Comparison of ENCODE assay signal across 31 mouse cellular contexts in genomic region chr11:86644553-86644952, GRCm38 (mm10).
"Had no signal": no experiment of that assay in that cellular context is flagged by ENCODE, and none has a peak within 500 bp of the region (broad histone marks: within the 10 kb centered on the region; RNA-seq: fewer than 3 reads in every experiment).

No protein-coding gene starts in this region.

- H3K27ac ChIP-seq: heart, embryonic 13.5 days; heart, embryonic 15.5 days; hindbrain, embryonic 10.5 days; hindbrain, embryonic 12.5 days; hindbrain, embryonic 13.5 days; hindbrain, embryonic 14.5 days; hindbrain, embryonic 15.5 days; hindbrain, postnatal 0 days; intestine, embryonic 15.5 days; kidney, embryonic 15.5 days; kidney, postnatal 0 days; layer of hippocampus, adult 2 months; left cerebral cortex, adult 2 months had no signal

- DNase-seq: heart, postnatal 10 days; heart, postnatal 14 days; heart, postnatal 36 days; heart, postnatal 4 days; kidney, adult 11 months; kidney, adult 18-20 months; kidney, adult 2 months; kidney, adult 8-10 months; kidney, adult 9 months; kidney, postnatal 10 days; kidney, postnatal 14 days; kidney, postnatal 25 days; kidney, postnatal 36 days; kidney, postnatal 4 days; layer of hippocampus, adult 9-11 months; layer of hippocampus, postnatal 36 days had no signal

- H3K4me1 ChIP-seq: hindbrain, embryonic 13.5 days; hindbrain, embryonic 15.5 days; kidney, embryonic 15.5 days had no signal

- H3K4me2 ChIP-seq: heart, embryonic 11.5 days; heart, embryonic 12.5 days; heart, embryonic 13.5 days; heart, embryonic 15.5 days; hindbrain, embryonic 12.5 days; hindbrain, embryonic 13.5 days; hindbrain, embryonic 14.5 days; hindbrain, embryonic 15.5 days; intestine, embryonic 15.5 days; kidney, embryonic 15.5 days had no signal

- H3K9ac ChIP-seq: heart, embryonic 12.5 days; heart, embryonic 13.5 days; heart, embryonic 15.5 days; hindbrain, embryonic 12.5 days; hindbrain, embryonic 13.5 days; hindbrain, embryonic 14.5 days; hindbrain, embryonic 15.5 days; intestine, embryonic 15.5 days; kidney, embryonic 15.5 days had no signal

- H3K27me3 ChIP-seq: heart, embryonic 12.5 days; heart, embryonic 13.5 days; heart, embryonic 15.5 days; hindbrain, embryonic 12.5 days; hindbrain, embryonic 13.5 days; hindbrain, embryonic 15.5 days; intestine, embryonic 15.5 days; kidney, embryonic 15.5 days had no signal

- H3K36me3 ChIP-seq: heart, embryonic 15.5 days had no signal

- H3K9me3 ChIP-seq: heart, embryonic 12.5 days; heart, embryonic 13.5 days; heart, embryonic 15.5 days; hindbrain, embryonic 10.5 days; hindbrain, embryonic 12.5 days; hindbrain, embryonic 13.5 days; hindbrain, embryonic 15.5 days; intestine, embryonic 15.5 days; kidney, embryonic 15.5 days had no signal

- H3K4me3 ChIP-seq: heart, embryonic 12.5 days; heart, embryonic 13.5 days; heart, embryonic 15.5 days; hindbrain, embryonic 10.5 days; hindbrain, embryonic 12.5 days; hindbrain, embryonic 13.5 days; hindbrain, embryonic 15.5 days; intestine, embryonic 15.5 days; kidney, embryonic 15.5 days; layer of hippocampus, adult 2 months; left cerebral cortex, adult 2 months had no signal
